Mouse (Mus musculus): Measurements from ENCODE around the gene Rab24. TPM values are rescaled to one million over a fixed set of nuclear protein-coding genes. Genes with fewer than 3 reads are reported as not detected.

The Rab24 gene
- polyA plus RNA-seq, 1 experiment from 2014 or later, result 91.7 TPM

DNA sequence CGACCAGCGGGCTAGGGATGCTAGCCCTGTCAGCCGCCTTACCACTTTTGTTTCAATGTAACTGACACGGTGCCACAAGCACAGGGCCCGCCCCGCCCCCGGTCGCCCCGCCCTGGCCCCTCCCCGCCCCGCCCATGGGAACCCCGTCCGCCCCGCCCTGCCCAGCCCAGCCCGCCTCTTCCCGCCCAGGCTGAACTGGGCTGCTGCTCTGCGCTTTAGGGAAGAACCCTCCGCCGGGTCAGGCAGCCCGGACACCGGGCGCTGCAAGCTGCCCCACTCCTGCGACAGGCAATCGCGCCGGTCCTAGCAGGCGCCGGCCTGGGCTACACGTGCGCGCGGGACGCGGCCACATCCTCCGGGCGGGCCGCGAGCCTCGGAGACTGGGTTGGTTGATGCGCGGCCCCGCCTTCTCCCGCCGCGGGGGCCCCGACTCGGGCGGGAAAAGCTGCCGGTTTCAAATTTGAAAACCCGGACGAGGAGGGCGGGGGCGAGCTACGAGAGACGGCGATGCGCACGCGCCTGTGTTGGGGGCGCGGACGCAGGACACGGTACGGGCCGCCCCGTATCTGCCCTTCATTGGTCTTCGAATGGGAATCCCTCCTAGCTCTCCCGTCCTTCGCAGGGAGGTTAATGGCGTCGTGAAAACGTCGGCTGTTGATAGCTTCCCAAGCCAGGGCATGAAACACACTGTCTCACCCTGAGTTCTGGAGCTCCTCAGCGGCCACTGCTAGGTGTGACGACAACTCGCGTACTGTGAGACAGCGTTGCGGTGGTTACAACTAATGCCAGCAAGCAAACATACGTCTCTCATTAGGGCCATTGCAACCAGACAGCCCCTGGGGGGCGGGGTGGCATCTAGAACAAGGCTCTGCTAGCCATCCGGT is 8.2 kb upstream of the Rab24 start, which contains the start of gene Mxd3:
Gene Mxd3, minus strand, starts transcription at position 141 of the 884 bp plus-strand sequence.
- Histone ChIP-seq H3K27ac (ENCODE audit: low read length) (peak within 1 kb of the TSS; percentile 86), H3K9ac (ENCODE audit: low read depth, low read length) (peak within 1 kb of the TSS; percentile 78), H3K27me3 (replicated peaks; ENCODE audit: control insufficient read depth, insufficient read depth, low read length) (no peaks in the 10 kb centered on the region), H3K36me3 (ENCODE audit: control insufficient read depth, insufficient read depth, low read length) (peaks cover 9% of the 10 kb centered on the region; the same call in 1 of the 2 replicates), H3K9me3 (ENCODE audit: control insufficient read depth, low read length) (no peaks in the 10 kb centered on the region), H3K4me3 (ENCODE audit: low read length) (peak within 1 kb of the TSS; percentile 88), H3K4me2 (ENCODE audit: low read depth, low read length) (peak within 1 kb of the TSS; percentile 96), H3K4me1 (ENCODE audit: control insufficient read depth, insufficient read depth, low read length) (peaks cover 35% of the 10 kb centered on the region)
- peak; percentile 91 for ATAC-seq
- under 1% methylated on average over 82 of the region's 82 CpGs for WGBS

- Histone ChIP-seq H3K9ac (ENCODE audit: low read depth, low read length) (peak overlapping the region; percentile 78), H3K27ac (ENCODE audit: low read length) (peak overlapping the region; percentile 63), H3K4me1 (ENCODE audit: control insufficient read depth, insufficient read depth, low read length) (peaks cover 35% of the 10 kb centered on the region), H3K4me2 (ENCODE audit: low read depth, low read length) (peak overlapping the region; percentile 96), H3K9me3 (ENCODE audit: control insufficient read depth, low read length) (no peaks in the 10 kb centered on the region), H3K4me3 (ENCODE audit: low read length) (peak overlapping the region; percentile 88), H3K36me3 (ENCODE audit: control insufficient read depth, insufficient read depth, low read length) (peaks cover 12% of the 10 kb centered on the region; the same call in 1 of the 2 replicates), H3K27me3 (replicated peaks; ENCODE audit: control insufficient read depth, insufficient read depth, low read length) (no peaks in the 10 kb centered on the region)
- WGBS, result 0% methylated on average over 29 of the region's 29 CpGs
- ATAC-seq, result peak; percentile 24
Measured at GRCm38 (mm10) chr13:55329109-55329682, 7.5 kb upstream of the Rab24 start.

DNA sequence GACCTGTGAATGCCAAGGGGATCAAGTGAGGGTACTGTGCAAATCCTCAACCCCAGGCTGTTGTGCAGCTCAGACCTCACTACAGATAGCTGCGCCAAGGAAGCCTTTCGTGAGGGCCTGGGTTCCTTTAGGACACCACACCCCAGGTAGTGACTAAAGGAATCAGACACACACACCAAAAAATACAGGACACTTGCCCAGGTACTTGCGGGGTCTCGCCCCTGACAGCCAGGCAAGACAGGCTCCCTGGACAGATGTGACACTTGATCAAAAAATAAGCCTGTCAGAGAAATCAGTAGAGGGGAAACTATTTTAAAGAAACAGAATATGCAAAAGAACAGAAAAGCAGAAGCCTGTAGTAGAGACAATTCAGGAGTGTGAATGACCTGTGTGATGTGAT is 6.9 kb upstream of the Rab24 start:
- H3K4me1 ChIP-seq (ENCODE audit: control insufficient read depth, insufficient read depth, low read length), result peaks cover 40% of the 10 kb centered on the region
- H3K27me3 ChIP-seq (replicated peaks; ENCODE audit: control insufficient read depth, insufficient read depth, low read length), result no peaks in the 10 kb centered on the region
- H3K27ac ChIP-seq (ENCODE audit: low read length), result no peak overlapping the region
- no peak for ATAC-seq
- peak overlapping the region; percentile 88 for H3K4me3 ChIP-seq (ENCODE audit: low read length)
- H3K9ac ChIP-seq (ENCODE audit: low read depth, low read length), result peak overlapping the region; percentile 78
- H3K36me3 ChIP-seq (ENCODE audit: control insufficient read depth, insufficient read depth, low read length), result peaks cover 12% of the 10 kb centered on the region; the same call in 1 of the 2 replicates
- H3K9me3 ChIP-seq (ENCODE audit: control insufficient read depth, low read length), result no peaks in the 10 kb centered on the region
- peak overlapping the region; percentile 96 for H3K4me2 ChIP-seq (ENCODE audit: low read depth, low read length)
- 84% methylated on average over 4 of the region's 4 CpGs for WGBS

- no peak for ATAC-seq
- Histone ChIP-seq H3K9ac (ENCODE audit: low read depth, low read length) (peak overlapping the region; percentile 78), H3K27ac (ENCODE audit: low read length) (no peak overlapping the region), H3K36me3 (ENCODE audit: control insufficient read depth, insufficient read depth, low read length) (peaks cover 12% of the 10 kb centered on the region; the same call in 1 of the 2 replicates), H3K27me3 (replicated peaks; ENCODE audit: control insufficient read depth, insufficient read depth, low read length) (no peaks in the 10 kb centered on the region), H3K4me3 (ENCODE audit: low read length) (peak overlapping the region; percentile 88), H3K4me1 (ENCODE audit: control insufficient read depth, insufficient read depth, low read length) (peaks cover 44% of the 10 kb centered on the region), H3K9me3 (ENCODE audit: control insufficient read depth, low read length) (no peaks in the 10 kb centered on the region), H3K4me2 (ENCODE audit: low read depth, low read length) (peak overlapping the region; percentile 96)
- 86% methylated on average over 6 of the region's 6 CpGs for WGBS
Measured at GRCm38 (mm10) chr13:55328171-55328570, 6.4 kb upstream of the Rab24 start.

GRCm38 (mm10) chr13:55327633-55328032 is 5.9 kb upstream of the Rab24 start:
- Histone ChIP-seq H3K4me1 (ENCODE audit: control insufficient read depth, insufficient read depth, low read length) (peaks cover 47% of the 10 kb centered on the region), H3K9me3 (ENCODE audit: control insufficient read depth, low read length) (no peaks in the 10 kb centered on the region), H3K27ac (ENCODE audit: low read length) (no peak overlapping the region), H3K36me3 (ENCODE audit: control insufficient read depth, insufficient read depth, low read length) (peaks cover 15% of the 10 kb centered on the region), H3K9ac (ENCODE audit: low read depth, low read length) (0 out of 2 replicates have a peak overlapping the region, but pooled peaks have one; percentile 78), H3K4me3 (ENCODE audit: low read length) (peak overlapping the region; percentile 10; the same call in 1 of the 2 replicates), H3K4me2 (ENCODE audit: low read depth, low read length) (no peak overlapping the region; the same call in 1 of the 2 replicates), H3K27me3 (replicated peaks; ENCODE audit: control insufficient read depth, insufficient read depth, low read length) (no peaks in the 10 kb centered on the region)
- peak; percentile 14 for ATAC-seq
- WGBS, result 57% methylated on average over 8 of the region's 8 CpGs

DNA sequence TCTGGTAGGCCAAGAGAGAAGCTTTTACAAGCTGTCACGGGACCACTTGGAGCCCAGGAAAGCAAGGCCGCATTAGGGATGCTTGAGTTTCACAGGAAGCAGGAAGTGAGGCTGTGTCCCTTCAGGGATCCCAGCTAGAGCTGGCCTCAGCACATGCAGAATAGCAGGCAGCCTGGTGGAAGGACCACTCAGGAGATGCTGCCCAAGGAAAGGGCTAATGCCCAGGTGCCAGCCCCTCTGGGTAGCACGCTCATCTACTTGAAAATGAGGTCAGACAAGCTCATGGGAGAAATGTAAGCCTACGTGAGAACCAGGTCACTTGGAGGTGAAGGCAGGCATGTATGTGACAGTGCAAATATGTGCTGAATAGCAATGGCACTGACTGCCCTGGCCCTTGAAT is 5.4 kb upstream of the Rab24 start:
- Histone ChIP-seq H3K4me1 (ENCODE audit: control insufficient read depth, insufficient read depth, low read length) (peaks cover 47% of the 10 kb centered on the region), H3K27ac (ENCODE audit: low read length) (peak overlapping the region; percentile 4; the same call in 1 of the 2 replicates), H3K4me2 (ENCODE audit: low read depth, low read length) (no peak overlapping the region), H3K9me3 (ENCODE audit: control insufficient read depth, low read length) (no peaks in the 10 kb centered on the region), H3K4me3 (ENCODE audit: low read length) (no peak overlapping the region), H3K36me3 (ENCODE audit: control insufficient read depth, insufficient read depth, low read length) (peaks cover 15% of the 10 kb centered on the region), H3K9ac (ENCODE audit: low read depth, low read length) (no peak overlapping the region), H3K27me3 (replicated peaks; ENCODE audit: control insufficient read depth, insufficient read depth, low read length) (no peaks in the 10 kb centered on the region)
- WGBS, result 42% methylated on average over 4 of the region's 4 CpGs
- no peak for ATAC-seq

DNA sequence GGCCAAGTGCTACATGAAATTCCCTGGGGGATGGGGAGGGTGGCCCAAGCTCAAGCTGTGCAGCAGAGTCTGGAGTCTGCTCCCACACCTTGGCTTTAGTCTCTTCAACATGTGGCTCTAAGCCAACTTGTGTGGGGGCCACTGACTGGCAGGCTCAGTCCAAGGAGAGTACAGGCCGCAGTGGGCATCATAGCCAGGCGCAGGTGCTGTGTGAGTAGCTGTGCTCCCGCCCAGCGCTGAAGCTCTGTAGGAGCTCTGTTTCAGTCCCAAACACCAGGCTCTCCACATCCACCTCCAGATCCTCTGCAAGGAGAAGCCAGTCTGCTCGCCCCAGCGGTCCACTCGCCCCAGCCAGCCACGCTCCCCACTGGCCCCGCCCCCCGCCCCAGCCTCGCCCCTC is 3.9 kb upstream of the Rab24 start:
- H3K9ac ChIP-seq (ENCODE audit: low read depth, low read length), result peak overlapping the region; percentile 43; the same call in 1 of the 2 replicates
- 63% methylated on average over 11 of the region's 11 CpGs for WGBS
- peaks cover 15% of the 10 kb centered on the region for H3K36me3 ChIP-seq (ENCODE audit: control insufficient read depth, insufficient read depth, low read length)
- ATAC-seq, result no peak
- no peak overlapping the region for H3K4me3 ChIP-seq (ENCODE audit: low read length)
- H3K4me1 ChIP-seq (ENCODE audit: control insufficient read depth, insufficient read depth, low read length), result peaks cover 51% of the 10 kb centered on the region
- no peak overlapping the region for H3K4me2 ChIP-seq (ENCODE audit: low read depth, low read length)
- no peaks in the 10 kb centered on the region for H3K27me3 ChIP-seq (replicated peaks; ENCODE audit: control insufficient read depth, insufficient read depth, low read length)
- H3K27ac ChIP-seq (ENCODE audit: low read length), result peak overlapping the region; percentile 21; the same call in 1 of the 2 replicates
- H3K9me3 ChIP-seq (ENCODE audit: control insufficient read depth, low read length), result no peaks in the 10 kb centered on the region

DNA sequence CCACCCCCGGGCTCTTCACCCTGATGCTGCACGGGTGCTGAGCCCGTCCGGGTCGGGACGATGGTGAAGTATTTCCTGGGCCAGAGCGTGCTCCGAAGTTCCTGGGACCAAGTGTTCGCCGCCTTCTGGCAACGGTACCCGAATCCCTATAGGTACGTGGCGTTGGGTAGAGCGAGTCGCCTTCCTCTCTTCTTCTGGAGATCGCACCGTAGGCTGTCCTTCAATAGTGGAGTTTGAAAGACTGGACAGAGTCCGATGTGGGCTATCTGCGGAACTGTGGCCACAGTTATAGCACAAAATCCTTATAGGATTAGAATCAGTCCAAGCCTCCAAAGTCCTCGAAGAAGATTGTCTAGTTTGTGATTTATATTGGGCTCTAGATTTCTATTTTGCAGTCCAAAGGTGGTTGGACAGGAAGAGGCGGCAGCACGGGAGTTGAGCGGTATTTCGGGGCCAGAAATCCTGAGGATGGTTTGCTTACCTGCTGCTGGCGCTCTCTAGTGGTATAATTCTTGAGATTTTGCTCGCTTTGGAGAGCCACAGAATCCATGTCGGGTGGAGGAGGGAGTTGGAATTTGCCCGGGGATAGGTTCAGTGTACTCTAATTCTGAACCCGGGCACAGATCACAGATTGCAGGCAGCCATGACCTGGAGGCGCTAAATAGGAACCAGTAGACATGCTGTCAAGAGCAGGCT is 532 bp upstream of the Rab24 start:
- Histone ChIP-seq H3K27me3 (replicated peaks; ENCODE audit: control insufficient read depth, insufficient read depth, low read length) (no peaks in the 10 kb centered on the region), H3K27ac (ENCODE audit: low read length) (peak overlapping the region; percentile 89), H3K4me2 (ENCODE audit: low read depth, low read length) (peak overlapping the region; percentile 71), H3K9ac (ENCODE audit: low read depth, low read length) (peak overlapping the region; percentile 97), H3K36me3 (ENCODE audit: control insufficient read depth, insufficient read depth, low read length) (peaks cover 22% of the 10 kb centered on the region), H3K4me3 (ENCODE audit: low read length) (peak overlapping the region; percentile 78), H3K4me1 (ENCODE audit: control insufficient read depth, insufficient read depth, low read length) (peaks cover 38% of the 10 kb centered on the region), H3K9me3 (ENCODE audit: control insufficient read depth, low read length) (no peaks in the 10 kb centered on the region)
- peak; percentile 43 for ATAC-seq
- under 1% methylated on average over 31 of the region's 31 CpGs for whole genome bisulfite sequencing
